Mouse (Mus musculus) CH12.LX (cell line): ENCODE measurements around the gene Tgfbr3. TPM values are rescaled to one million over a fixed set of nuclear protein-coding genes. Genes with fewer than 3 reads are reported as not detected.

ENCODE experiments used
- DNase-seq: peaks from one replicate; pipeline ENCODE4 v3.0.0-alpha.2; 2013; ENCODE audit errors: extremely low read depth
- H3K27ac ChIP-seq: 2 replicates; pipeline ENCODE4 v1.5.1; 2012; ENCODE audit warnings: low read depth, mild to moderate bottlenecking, control low read depth, moderate library complexity; ENCODE audit not compliant: insufficient read depth
- H3K27me3 ChIP-seq: replicated peaks from 2 replicates; pipeline ENCODE3; 2012; ENCODE audit warnings: inconsistent platforms
- H3K36me3 ChIP-seq, 2 experiments: replicated peaks in 1 of 2; 2 replicates each; pipeline versions ENCODE3 to v1.6.1; 2012; ENCODE audit warnings: inconsistent platforms in 1 of 2, low read length in 1 of 2, mild to moderate bottlenecking in 1 of 2, mixed read lengths in 1 of 2, moderate library complexity in 1 of 2; ENCODE audit not compliant: control insufficient read depth in 1 of 2, insufficient read depth in 1 of 2
- H3K4me1 ChIP-seq, 2 experiments: 2 replicates each; pipeline ENCODE4 v1.6.1; 2012; ENCODE audit warnings: inconsistent platforms in 1 of 2, moderate library complexity in 1 of 2; ENCODE audit not compliant: insufficient read depth in 2 of 2, control insufficient read depth in 1 of 2
- H3K4me2 ChIP-seq: 2 replicates; pipeline ENCODE4 v1.6.1; 2012; ENCODE audit warnings: low read depth, mild to moderate bottlenecking, control low read depth; ENCODE audit not compliant: poor library complexity, insufficient read depth, severe bottlenecking
- H3K4me3 ChIP-seq, 3 experiments: fragments of 150-350 bp in 1 of 3; sonication (generic) in 1 of 3; replicated peaks in 1 of 3; 2 replicates each; pipeline versions ENCODE3 to v1.5.1; 2011 to 2012; ENCODE audit warnings: low read depth in 2 of 3, low read length in 2 of 3, mild to moderate bottlenecking in 2 of 3, moderate library complexity in 2 of 3, control low read depth in 1 of 3, improper control_type of control experiment in 1 of 3, inconsistent platforms in 1 of 3, mixed read lengths in 1 of 3; ENCODE audit not compliant: poor library complexity in 1 of 3
- H3K79me2 ChIP-seq: replicated peaks from 2 replicates; pipeline ENCODE4 v1.6.1; 2012; ENCODE audit warnings: mild to moderate bottlenecking, moderate library complexity; ENCODE audit not compliant: control insufficient read depth, poor library complexity, insufficient read depth, severe bottlenecking; ENCODE audit errors: extremely low read depth
- H3K9ac ChIP-seq: 2 replicates; pipeline ENCODE4 v1.6.1; 2012; ENCODE audit warnings: low read depth, mild to moderate bottlenecking, control low read depth, moderate library complexity; ENCODE audit not compliant: insufficient read depth
- H3K9me3 ChIP-seq: replicated peaks from 2 replicates; pipeline ENCODE3; 2012; ENCODE audit warnings: low read length, inconsistent platforms, mixed read lengths
- BHLHE40 ChIP-seq: IDR thresholded peaks from 2 replicates; pipeline ENCODE4 v1.6.1; 2011; ENCODE audit warnings: mild to moderate bottlenecking, low read depth, low read length, improper control_type of control experiment
- CHD1 ChIP-seq: IDR thresholded peaks from 2 replicates; pipeline ENCODE4 v1.6.1; 2012; ENCODE audit warnings: low read depth, low read length, improper control_type of control experiment, inconsistent platforms
- CTCF ChIP-seq, 2 experiments: IDR thresholded peaks in 1 of 2; conservative IDR thresholded peaks in 1 of 2; 2 replicates each; pipeline ENCODE4 v1.5.1; 2011 to 2012; ENCODE audit warnings: low read depth in 2 of 2, low read length in 2 of 2, improper control_type of control experiment in 1 of 2, inconsistent platforms in 1 of 2, mild to moderate bottlenecking in 1 of 2, moderate library complexity in 1 of 2
- E2F4 ChIP-seq: IDR thresholded peaks from 2 replicates; pipeline ENCODE4 v1.6.1; 2011; ENCODE audit warnings: low read depth, low read length, improper control_type of control experiment; ENCODE audit not compliant: insufficient replicate concordance
- ELF1 ChIP-seq: IDR thresholded peaks from 2 replicates; pipeline ENCODE4 v1.6.1; 2014; ENCODE audit warnings: low read depth, mild to moderate bottlenecking, inconsistent platforms, low read length, improper control_type of control experiment
- GABPA ChIP-seq: IDR thresholded peaks from 2 replicates; pipeline ENCODE4 v1.6.1; 2012; ENCODE audit warnings: low read depth, low read length, improper control_type of control experiment, inconsistent platforms; ENCODE audit not compliant: insufficient replicate concordance
- HCFC1 ChIP-seq: IDR thresholded peaks from 2 replicates; pipeline ENCODE4 v1.6.1; 2012; ENCODE audit warnings: low read depth, mild to moderate bottlenecking, inconsistent platforms, low read length, improper control_type of control experiment
- IRF4 ChIP-seq: IDR thresholded peaks from 2 replicates; pipeline ENCODE4 v1.6.1; 2014; ENCODE audit warnings: low read depth, mild to moderate bottlenecking, inconsistent platforms, low read length, improper control_type of control experiment
- JUN ChIP-seq: IDR thresholded peaks from 2 replicates; pipeline ENCODE4 v1.6.1; 2011; ENCODE audit warnings: low read depth, mild to moderate bottlenecking, low read length, improper control_type of control experiment, moderate library complexity; ENCODE audit not compliant: insufficient read depth
- MAFK ChIP-seq: IDR thresholded peaks from 2 replicates; pipeline ENCODE4 v1.6.1; 2011; ENCODE audit warnings: low read length, improper control_type of control experiment; ENCODE audit not compliant: insufficient replicate concordance
- MAX ChIP-seq: IDR thresholded peaks from 2 replicates; pipeline ENCODE4 v1.6.1; 2011; ENCODE audit warnings: low read length, improper control_type of control experiment
- MAZ ChIP-seq: IDR thresholded peaks from 2 replicates; pipeline ENCODE4 v1.6.1; 2012; ENCODE audit warnings: low read depth, mild to moderate bottlenecking, inconsistent platforms, low read length, improper control_type of control experiment, moderate library complexity
- NELFE ChIP-seq: IDR thresholded peaks from 2 replicates; pipeline ENCODE4 v1.6.1; 2011; ENCODE audit warnings: low read depth, low read length, improper control_type of control experiment
- NRF1 ChIP-seq: IDR thresholded peaks from 2 replicates; pipeline ENCODE4 v1.6.1; 2014; ENCODE audit warnings: low read depth, mild to moderate bottlenecking, inconsistent platforms, low read length, improper control_type of control experiment, moderate library complexity
- PAX5 ChIP-seq: IDR thresholded peaks from 2 replicates; pipeline ENCODE4 v1.6.1; 2012; ENCODE audit warnings: low read length, inconsistent platforms, mixed read lengths
- POLR2A ChIP-seq: IDR thresholded peaks from 2 replicates; pipeline ENCODE4 v1.6.1; 2011; ENCODE audit warnings: low read depth, mild to moderate bottlenecking, improper control_type of control experiment, low read length
- RCOR1 ChIP-seq: conservative IDR thresholded peaks from 2 replicates; pipeline ENCODE4 v1.6.1; 2012; ENCODE audit warnings: low read depth, mild to moderate bottlenecking, inconsistent platforms, low read length, improper control_type of control experiment
- TCF12 ChIP-seq: IDR thresholded peaks from 2 replicates; pipeline ENCODE4 v1.6.1; 2014; ENCODE audit warnings: low read depth, mild to moderate bottlenecking, inconsistent platforms, low read length, improper control_type of control experiment
- USF1 ChIP-seq: IDR thresholded peaks from 2 replicates; pipeline ENCODE4 v1.6.1; 2014; ENCODE audit warnings: low read depth, mild to moderate bottlenecking, inconsistent platforms, low read length, improper control_type of control experiment
- USF2 ChIP-seq: conservative IDR thresholded peaks from 2 replicates; pipeline ENCODE4 v1.6.1; 2011; ENCODE audit warnings: low read depth, low read length, improper control_type of control experiment
- ZKSCAN1 ChIP-seq: IDR thresholded peaks from 2 replicates; pipeline ENCODE4 v1.6.1; 2012; ENCODE audit warnings: low read depth, inconsistent platforms, low read length, improper control_type of control experiment, borderline replicate concordance
- ZMIZ1 ChIP-seq: IDR thresholded peaks from 2 replicates; pipeline ENCODE4 v1.6.1; 2012; ENCODE audit warnings: low read depth, mild to moderate bottlenecking, inconsistent platforms, low read length, improper control_type of control experiment
- ZNF384 ChIP-seq: IDR thresholded peaks from 2 replicates; pipeline ENCODE4 v1.6.1; 2012; ENCODE audit warnings: low read depth, low read length, improper control_type of control experiment, inconsistent platforms
- dilution Hi-C: fragments of 300-500 bp; cut with MboI; formaldehyde crosslinking; loops from 2 replicates; pipeline ENCODE4 v1.14.3; 2020; ENCODE audit warnings: low sequenced_read_pairs; ENCODE audit not compliant: extremely low pct_unique_long_range_greater_than_20kb, extremely low pct_ligation_motif_present
- in situ Hi-C: fragments of 300-500 bp; cut with MboI; formaldehyde crosslinking; loops from 3 replicates; pipeline ENCODE4 v1.14.3; 2019; ENCODE audit warnings: low sequenced_read_pairs, low pct_ligation_motif_present, low pct_unique_long_range_greater_than_20kb, mixed read lengths
- polyA plus RNA-seq: library from polyadenylated mRNA; unstranded; fragments of >175 nt; gene quantifications from 2 replicates; pipeline ENCODE4 v1.2.1, GENCODE M21; 2012; ENCODE audit warnings: low read depth; ENCODE audit not compliant: insufficient read length
- total RNA-seq, 2 experiments: library from RNA; depleted of rRNA; stranded (reverse); fragments of 300-350 nt in 1 of 2; fragments of >200 nt in 1 of 2; gene quantifications; 2 replicates each; pipeline ENCODE4 v1.2.3; 2012 to 2014

Gene Tgfbr3
- total and polyA plus RNA-seq, 3 experiments: 0.13 to 0.46 (median 0.30) TPM

DNA sequence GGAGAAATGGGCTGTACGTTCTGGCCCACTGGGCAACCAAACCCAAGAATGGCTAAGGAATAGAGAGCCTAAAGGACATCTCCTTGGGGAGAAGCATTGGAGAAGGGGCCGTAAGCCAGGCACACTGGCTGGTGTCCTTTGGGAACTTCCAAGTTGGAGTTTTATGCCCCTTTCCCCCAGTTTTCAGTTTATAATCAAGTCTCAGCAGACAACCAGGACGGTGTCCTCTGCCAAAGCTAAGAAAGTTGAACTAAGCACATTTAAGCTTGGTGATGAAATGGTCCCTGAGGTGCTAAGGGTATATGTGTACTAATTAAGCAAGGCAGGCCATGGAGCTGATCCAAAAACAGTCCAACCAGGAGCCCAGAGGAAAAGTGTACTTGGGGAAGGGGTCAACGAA, 124.6 kb downstream of the Tgfbr3 start:
- in situ Hi-C loops: no loop called here
- TF ChIP-seq BHLHE40 (no peak), CTCF (conservative IDR thresholded peaks at IDR 0.05 in 1 of 2, IDR thresholded peaks at IDR 0.05 in 1 of 2; ENCODE audit: low read depth in 2 of 2, low read length in 2 of 2) (no peak), JUN (no peak), IRF4 (no peak), NELFE (no peak), PAX5 (no peak), TCF12 (no peak), NRF1 (no peak), ZMIZ1 (no peak), GABPA (no peak)
- Histone ChIP-seq H3K9ac (no peak overlapping the region), H3K4me3 (no peak overlapping the region), H3K27me3 (no peaks in the 10 kb centered on the region), H3K9me3 (no peaks in the 10 kb centered on the region), H3K4me1 (no peaks in the 10 kb centered on the region), H3K79me2 (no peaks in the 10 kb centered on the region), H3K36me3 (no peaks in the 10 kb centered on the region), H3K4me2 (no peak overlapping the region), H3K27ac (no peak overlapping the region)
- DNase-seq: no peak
- dilution Hi-C loops: no loop called here

DNA sequence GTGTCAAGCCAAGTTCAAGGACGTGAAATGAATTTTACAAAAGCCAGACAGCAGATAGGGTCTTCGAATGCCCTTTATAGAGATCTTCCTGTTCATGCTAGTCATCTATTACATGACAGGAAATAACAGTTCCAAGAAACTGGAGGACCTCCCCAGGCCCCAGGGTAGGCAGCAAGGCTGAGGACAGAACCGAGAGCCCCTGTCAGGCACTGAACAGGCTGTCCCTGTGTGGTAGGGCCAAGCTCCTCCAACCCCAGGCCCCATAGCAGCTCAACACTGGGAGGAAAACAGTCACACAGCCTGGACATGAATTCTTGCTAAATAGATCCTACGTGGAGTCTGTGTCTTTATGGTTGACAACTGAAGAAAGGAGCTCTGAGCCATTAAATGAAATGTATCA, 125.3 kb downstream of the Tgfbr3 start:
- dilution Hi-C loops: no loop called here
- no peak for DNase-seq

DNA sequence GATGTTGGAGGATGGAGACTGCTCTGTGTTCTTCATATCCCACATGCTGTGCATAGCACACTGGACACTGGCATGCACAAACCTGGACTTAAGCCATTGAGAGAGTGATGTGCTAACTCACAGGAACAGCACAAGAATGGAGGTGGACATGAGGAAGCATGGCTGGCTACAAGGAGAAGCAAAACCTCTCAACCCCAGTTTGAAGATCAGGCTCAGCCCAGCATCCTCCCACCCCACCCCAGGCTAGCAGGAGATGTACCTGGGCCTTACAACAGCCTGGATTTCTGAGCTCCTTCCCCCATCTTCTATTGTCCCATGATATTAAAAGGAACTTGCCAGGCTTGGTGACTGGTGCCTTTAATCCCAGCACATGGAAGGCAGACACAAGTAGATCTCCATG, 126.1 kb downstream of the Tgfbr3 start:
- DNase-seq: no peak
- Histone ChIP-seq H3K4me2 (no peak overlapping the region), H3K27ac (no peak overlapping the region), H3K4me1 (no peaks in the 10 kb centered on the region), H3K9me3 (no peaks in the 10 kb centered on the region), H3K4me3 (no peak overlapping the region), H3K36me3 (no peaks in the 10 kb centered on the region), H3K27me3 (no peaks in the 10 kb centered on the region), H3K9ac (no peak overlapping the region), H3K79me2 (no peaks in the 10 kb centered on the region)
- dilution Hi-C loops: no loop called here
- TF ChIP-seq GABPA (no peak), USF1 (no peak), MAZ (no peak), TCF12 (no peak), USF2 (no peak), E2F4 (no peak), HCFC1 (no peak), ZNF384 (no peak), POLR2A (no peak), CTCF (conservative IDR thresholded peaks at IDR 0.05 in 1 of 2, IDR thresholded peaks at IDR 0.05 in 1 of 2; ENCODE audit: low read depth in 2 of 2, low read length in 2 of 2) (no peak), MAFK (no peak), ZKSCAN1 (no peak), MAX (no peak), ZMIZ1 (no peak), RCOR1 (no peak)
- in situ Hi-C loops: no loop called here

More for the DNA sequence above, 125.3 kb downstream of the Tgfbr3 start:
- in situ Hi-C loops: no loop called here
- no peak overlapping the region for H3K4me3 ChIP-seq
- no peak overlapping the region for H3K4me2 ChIP-seq
- H3K27me3 ChIP-seq: no peaks in the 10 kb centered on the region
- no peak for TF ChIP-seq USF2
- no peak for TF ChIP-seq ELF1
- TF ChIP-seq MAZ: no peak
- TF ChIP-seq CHD1: no peak
- no peak overlapping the region for H3K9ac ChIP-seq
- H3K4me1 ChIP-seq: no peaks in the 10 kb centered on the region
- no peaks in the 10 kb centered on the region for H3K9me3 ChIP-seq
- H3K79me2 ChIP-seq: no peaks in the 10 kb centered on the region
- no peak overlapping the region for H3K27ac ChIP-seq
- no peaks in the 10 kb centered on the region for H3K36me3 ChIP-seq
